Mouse (Mus musculus) liver, embryonic 14.5 days (tissue): ENCODE results near the gene Bsnd.

Experiments
- CTCF ChIP-seq: IDR thresholded peaks from 2 replicates; pipeline ENCODE4 v1.5.1; 2016; ENCODE audit warnings: antibody characterized with exemption, low read depth, control low read depth
- EP300 ChIP-seq: IDR thresholded peaks from 2 replicates; pipeline ENCODE4 v1.6.1; 2016; ENCODE audit warnings: antibody characterized with exemption, low read depth

DNA sequence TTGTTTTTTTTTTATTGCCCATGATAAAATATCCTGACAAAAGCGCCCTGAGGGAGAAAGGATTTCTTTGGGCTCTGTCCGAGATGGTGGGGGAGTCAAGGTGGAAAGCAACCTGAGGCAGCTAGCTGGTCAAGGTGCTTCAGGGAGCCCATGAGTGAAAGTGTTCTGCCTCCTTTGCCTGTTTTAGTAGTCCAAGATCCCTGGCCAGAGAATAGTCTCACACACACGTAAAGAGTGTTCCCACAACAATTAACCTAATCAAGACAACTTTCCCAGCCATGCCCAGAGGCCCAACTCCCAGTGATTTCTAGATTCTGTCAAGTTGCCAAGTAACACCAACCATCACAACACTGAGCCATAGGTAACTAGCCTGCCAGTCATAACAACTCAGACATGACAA, 30.5 kb upstream of the Bsnd start:
- TF ChIP-seq EP300 = no peak
- no peak for TF ChIP-seq CTCF
